Mouse (Mus musculus) limb, embryonic 11.5 days (tissue): ENCODE results near the gene Tuba1b. TPM values are rescaled to one million over a fixed set of nuclear protein-coding genes. Genes with fewer than 3 reads are reported as not detected.
"Not testable (repeated sequence)": the region's sequence is repeated elsewhere in the genome, so short reads cannot be mapped to it uniquely, and the experiment has no call there.

Experiments used
- ATAC-seq: fragments of 200-750 bp; cut with Nextera tagmentation; 2 replicates; pipeline ENCODE4 v1.8.0; 2017; ENCODE audit warnings: low read depth; ENCODE audit not compliant: insufficient number of reproducible peaks, low FRiP score, low TSS enrichment
- DNase-seq: peaks from one replicate; pipeline ENCODE4 v3.0.0-alpha.2; 2015; ENCODE audit warnings: low spot score
- H3K27ac ChIP-seq: fragments of 300-500 bp; sonication (generic); replicated peaks from 2 replicates; pipeline ENCODE4 v1.5.1; 2014; ENCODE audit warnings: low read depth, mild to moderate bottlenecking, low read length
- H3K27me3 ChIP-seq: fragments of 300-500 bp; sonication (generic); 2 replicates; pipeline ENCODE4 v1.6.1; 2014; ENCODE audit warnings: mild to moderate bottlenecking, low read length, mixed read lengths; ENCODE audit not compliant: control insufficient read depth, insufficient read depth
- H3K36me3 ChIP-seq: fragments of 300-500 bp; sonication (generic); 2 replicates; pipeline ENCODE4 v1.6.1; 2014; ENCODE audit warnings: mild to moderate bottlenecking, low read length, moderate library complexity, mixed read lengths; ENCODE audit not compliant: control insufficient read depth, insufficient read depth
- H3K4me1 ChIP-seq: fragments of 300-500 bp; sonication (generic); 2 replicates; pipeline ENCODE4 v1.6.1; 2014; ENCODE audit warnings: low read length, mixed read lengths; ENCODE audit not compliant: control insufficient read depth, insufficient read depth
- H3K4me2 ChIP-seq: fragments of 300-500 bp; sonication (generic); 2 replicates; pipeline ENCODE4 v1.6.1; 2014; ENCODE audit warnings: low read depth, mild to moderate bottlenecking, moderate library complexity; ENCODE audit not compliant: severe bottlenecking
- H3K4me3 ChIP-seq: fragments of 300-500 bp; sonication (generic); 2 replicates; pipeline ENCODE4 v1.5.1; 2014; ENCODE audit warnings: low read depth, low read length
- H3K9ac ChIP-seq: fragments of 300-500 bp; sonication (generic); 2 replicates; pipeline ENCODE4 v1.6.1; 2014; ENCODE audit warnings: mild to moderate bottlenecking, low read length
- H3K9me3 ChIP-seq: fragments of 300-500 bp; sonication (generic); 2 replicates; pipeline ENCODE4 v1.6.1; 2016; ENCODE audit warnings: low read length; ENCODE audit not compliant: control insufficient read depth
- WGBS: fragments of 180-500 bp; shearing (Covaris S2); extraction: QIAGEN DNeasy Blood & Tissue Kit; methylation state at CpG from one replicate; pipeline ENCODE4 v1.1.7; 2014; 5-methylcytosine and 5-hydroxymethylcytosine counted together
- polyA plus RNA-seq: library from polyadenylated mRNA; unstranded; fragments of >200 nt; fragmentation: Nextera tagmentation; extraction: Ambion mirVana; gene quantifications from 2 replicates; pipeline ENCODE4 v1.2.1, GENCODE M21; 2014

Tuba1b gene
- polyA plus RNA-seq, 1 experiment from 2014 or later = 2,358 TPM

DNA sequence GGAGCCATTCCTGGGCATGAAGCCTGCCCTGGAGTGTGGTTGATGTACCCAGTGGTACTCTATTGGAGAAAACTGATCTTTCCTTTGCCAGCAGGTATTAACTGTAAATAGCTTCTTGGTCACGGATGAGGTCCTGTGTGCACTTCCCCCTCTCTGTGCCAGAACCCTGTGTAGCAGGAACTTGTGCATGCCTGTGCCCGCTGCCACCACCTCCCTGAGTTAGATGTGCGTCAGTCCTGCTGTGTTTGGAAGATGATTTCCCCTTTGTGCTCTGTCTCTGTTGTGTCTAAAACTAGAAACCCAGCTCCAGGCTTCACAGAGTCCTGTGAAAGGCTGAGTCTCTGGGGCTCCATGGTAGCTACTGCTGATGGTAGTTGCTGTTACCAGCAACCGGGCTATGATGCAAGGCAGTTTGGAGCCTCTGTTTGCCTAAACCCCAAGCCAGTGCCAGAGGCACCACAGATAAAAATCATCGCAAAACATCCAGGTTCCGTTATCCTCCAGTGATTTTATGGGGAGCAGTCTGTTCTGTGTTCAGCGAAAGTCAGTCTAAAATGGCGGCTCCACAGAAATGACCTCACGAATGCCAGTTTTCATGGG, 38.8 kb upstream of the Tuba1b start:
- H3K27me3 ChIP-seq = no peaks in the 10 kb centered on the region
- DNase-seq (no peak), ATAC-seq (no peak)
- no peak overlapping the region for H3K4me3 ChIP-seq
- no peak overlapping the region for H3K4me2 ChIP-seq
- 0 out of 2 replicates have a peak, but pooled peaks cover 8% of the 10 kb centered on the region for H3K4me1 ChIP-seq
- no peaks in the 10 kb centered on the region for H3K36me3 ChIP-seq
- no peak overlapping the region for H3K27ac ChIP-seq
- WGBS = 89% methylated on average over 9 of the region's 9 CpGs
- no peak overlapping the region for H3K9ac ChIP-seq
- no peaks in the 10 kb centered on the region for H3K9me3 ChIP-seq

DNA sequence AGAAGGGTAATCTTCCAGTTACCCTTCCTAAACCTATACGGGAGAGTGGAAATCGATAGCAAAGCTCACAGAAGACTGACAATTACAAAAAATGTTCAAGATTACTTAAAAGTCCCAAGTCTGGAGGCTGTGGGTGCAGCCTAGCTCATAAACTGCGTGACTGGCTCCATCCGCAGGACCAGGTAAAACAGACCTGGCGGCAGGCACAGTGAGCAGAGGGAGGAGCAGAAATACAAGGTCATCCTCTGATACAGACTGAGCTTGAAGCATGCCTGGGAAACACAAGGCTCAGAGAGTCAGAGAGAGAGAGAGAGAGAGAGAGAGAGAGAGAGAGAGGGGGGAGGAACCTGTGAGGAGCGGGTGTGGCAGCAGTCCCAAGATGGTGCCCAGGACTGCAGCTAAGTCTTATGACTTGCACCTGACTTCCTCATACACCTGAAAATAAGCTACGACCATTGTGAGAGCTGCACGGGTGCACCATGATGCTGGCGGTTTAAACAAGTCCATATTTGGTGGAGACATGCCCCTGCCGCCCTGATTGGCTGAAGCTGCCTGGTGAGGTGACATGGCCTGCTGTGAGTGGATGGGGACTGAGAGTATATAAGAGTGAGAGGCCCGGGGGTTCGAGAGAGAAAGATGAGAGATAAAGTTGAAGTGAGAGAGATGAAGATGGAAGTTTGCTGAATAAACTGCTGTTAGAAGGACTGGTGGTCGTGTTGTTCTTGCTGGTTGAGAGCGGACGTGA, 37.4 kb upstream of the Tuba1b start:
- H3K27ac ChIP-seq, H3K4me3 ChIP-seq, H3K9ac ChIP-seq, H3K4me1 ChIP-seq, H3K9me3 ChIP-seq, H3K27me3 ChIP-seq, DNase-seq, H3K36me3 ChIP-seq, ATAC-seq, H3K4me2 ChIP-seq: not testable (repeated sequence)
- 83% methylated on average over 15 of the region's 15 CpGs for WGBS

GRCm38 (mm10) chr15:98971111-98971510, 36.7 kb upstream of the Tuba1b start:
- H3K36me3 ChIP-seq = no peaks in the 10 kb centered on the region
- no peaks in the 10 kb centered on the region for H3K9me3 ChIP-seq
- H3K27ac ChIP-seq = no peak overlapping the region
- 59% methylated on average over 4 of the region's 4 CpGs for WGBS
- ATAC-seq = no peak
- H3K4me2 ChIP-seq = no peak overlapping the region
- no peaks in the 10 kb centered on the region for H3K27me3 ChIP-seq
- no peak overlapping the region for H3K9ac ChIP-seq
- H3K4me1 ChIP-seq = 0 out of 2 replicates have a peak, but pooled peaks cover 5% of the 10 kb centered on the region
- H3K4me3 ChIP-seq = no peak overlapping the region
- no peak for DNase-seq

DNA sequence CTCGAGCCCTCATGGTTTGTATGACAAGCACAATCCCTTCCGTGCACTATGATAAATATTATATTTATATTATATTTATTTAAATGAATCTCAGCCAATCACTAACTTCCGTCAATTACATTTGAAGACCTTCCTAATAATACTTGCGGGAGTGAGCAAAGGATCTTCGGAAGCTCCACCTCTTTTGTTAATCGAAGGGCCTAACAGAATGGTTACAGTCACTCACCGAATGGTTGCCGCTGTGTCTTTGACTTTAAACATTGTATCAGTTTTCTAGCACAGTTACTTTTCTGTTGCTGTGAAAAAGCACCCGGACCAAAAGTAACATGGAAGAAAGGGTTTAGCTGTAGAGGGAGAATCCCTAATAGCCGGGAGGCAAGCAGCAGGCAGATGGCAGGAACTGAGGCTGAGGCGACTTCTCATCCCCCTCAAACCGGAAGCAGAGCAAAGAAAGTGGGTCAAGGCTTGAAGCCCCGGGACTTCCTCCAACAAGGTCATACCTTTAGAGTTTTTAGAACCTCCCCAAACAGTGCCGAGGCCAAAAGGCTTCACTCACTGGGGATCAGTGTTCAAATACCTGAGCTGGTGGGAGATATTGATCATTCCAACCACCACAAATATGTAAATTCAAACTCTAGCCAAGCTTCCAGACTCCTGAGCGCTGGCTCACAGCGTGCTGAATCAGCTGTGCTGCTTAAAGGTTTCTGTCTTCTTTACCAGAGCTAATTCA, 35.2 kb upstream of the Tuba1b start:
- Histone ChIP-seq H3K36me3 (no peaks in the 10 kb centered on the region), H3K9me3 (no peaks in the 10 kb centered on the region), H3K27me3 (no peaks in the 10 kb centered on the region), H3K27ac (no peak overlapping the region), H3K4me1 (0 out of 2 replicates have a peak, but pooled peaks cover 5% of the 10 kb centered on the region), H3K4me2 (no peak overlapping the region), H3K4me3 (no peak overlapping the region), H3K9ac (no peak overlapping the region)
- 26% methylated on average over 16 of the region's 16 CpGs for WGBS
- no peak for ATAC-seq
- no peak for DNase-seq

GRCm38 (mm10) chr15:98968701-98969371, 34.5 kb upstream of the Tuba1b start:
- no peak overlapping the region for H3K4me2 ChIP-seq
- no peak for ATAC-seq
- WGBS = 12% methylated on average over 12 of the region's 12 CpGs

GRCm38 (mm10) chr15:98959531-98959930, 25.2 kb upstream of the Tuba1b start:
- Histone ChIP-seq H3K4me2 (no peak overlapping the region), H3K36me3 (no peaks in the 10 kb centered on the region), H3K4me1 (peaks cover 3% of the 10 kb centered on the region; the same call in 1 of the 2 replicates), H3K27ac (no peak overlapping the region), H3K27me3 (no peaks in the 10 kb centered on the region), H3K9ac (no peak overlapping the region), H3K4me3 (no peak overlapping the region), H3K9me3 (no peaks in the 10 kb centered on the region)
- 90% methylated on average over 3 of the region's 3 CpGs for WGBS
- ATAC-seq (no peak), DNase-seq (no peak)

More at GRCm38 (mm10) chr15:98968701-98969371, 34.5 kb upstream of the Tuba1b start:
- no peak overlapping the region for H3K27ac ChIP-seq
- H3K36me3 ChIP-seq = no peaks in the 10 kb centered on the region
- no peaks in the 10 kb centered on the region for H3K27me3 ChIP-seq
- no peak overlapping the region for H3K9ac ChIP-seq
- no peaks in the 10 kb centered on the region for H3K9me3 ChIP-seq
- 0 out of 2 replicates have a peak, but pooled peaks cover 5% of the 10 kb centered on the region for H3K4me1 ChIP-seq
- DNase-seq = peak; percentile 81
- no peak overlapping the region for H3K4me3 ChIP-seq

- H3K4me2 ChIP-seq = no peak overlapping the region
- no peak for ATAC-seq
- no peak overlapping the region for H3K27ac ChIP-seq
- no peak for DNase-seq
- WGBS = 91% methylated on average over 4 of the region's 4 CpGs
- H3K27me3 ChIP-seq = no peaks in the 10 kb centered on the region
- no peak overlapping the region for H3K4me3 ChIP-seq
- peaks cover 7% of the 10 kb centered on the region; the same call in 1 of the 2 replicates for H3K4me1 ChIP-seq
- H3K9me3 ChIP-seq = no peaks in the 10 kb centered on the region
- no peak overlapping the region for H3K9ac ChIP-seq
- no peaks in the 10 kb centered on the region for H3K36me3 ChIP-seq
Observed at GRCm38 (mm10) chr15:98958901-98959420, 24.6 kb upstream of the Tuba1b start.

DNA sequence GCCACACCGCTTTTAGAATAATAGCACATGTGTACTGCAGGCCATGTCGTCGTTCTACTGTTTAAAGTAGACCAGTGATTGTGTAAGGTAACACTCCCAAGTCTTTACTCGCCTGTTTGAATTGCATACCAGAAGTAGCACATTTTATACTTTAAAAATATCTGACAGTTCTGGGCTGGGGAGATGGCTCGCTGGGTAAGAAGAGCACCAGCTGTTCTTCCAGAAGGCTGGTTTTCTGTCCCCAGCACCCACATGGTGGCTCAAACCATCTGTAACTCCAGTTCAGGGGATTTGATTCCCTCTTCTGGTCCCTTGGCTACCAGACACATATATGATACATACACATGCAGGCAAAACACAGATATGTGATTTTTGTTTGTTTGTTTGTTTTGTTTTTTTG, 23.1 kb upstream of the Tuba1b start:
- Histone ChIP-seq H3K27me3 (no peaks in the 10 kb centered on the region), H3K9me3 (no peaks in the 10 kb centered on the region), H3K27ac (no peak overlapping the region), H3K4me1 (peaks cover 8% of the 10 kb centered on the region; the same call in 1 of the 2 replicates), H3K9ac (no peak overlapping the region), H3K4me3 (no peak overlapping the region), H3K4me2 (no peak overlapping the region), H3K36me3 (no peaks in the 10 kb centered on the region)
- no peak for ATAC-seq
- no peak for DNase-seq
- WGBS = 88% methylated on average over 5 of the region's 5 CpGs
